Mouse (Mus musculus) frontal cortex, postnatal 36 days (tissue): ENCODE measurements around the gene Lbr.

Experiments
- DNase-seq, 2 experiments: peaks; one replicate each; pipeline ENCODE4 v3.0.0; 2022; ENCODE audit warnings: low spot score in 2 of 2

Lbr gene

GRCm38 (mm10) chr1:181852466-181852865, 9.6 kb upstream of the Lbr start:
- no peak for DNase-seq

GRCm38 (mm10) chr1:181851521-181852310, 8.9 kb upstream of the Lbr start:
- DNase-seq: peak; percentile 46 to 63

GRCm38 (mm10) chr1:181850441-181850840, 7.6 kb upstream of the Lbr start:
- DNase-seq: no peak

GRCm38 (mm10) chr1:181848210-181848609, 5.4 kb upstream of the Lbr start:
- DNase-seq: no peak

GRCm38 (mm10) chr1:181847396-181847795, 4.5 kb upstream of the Lbr start:
- DNase-seq: no peak

GRCm38 (mm10) chr1:181845767-181846166, 2.9 kb upstream of the Lbr start:
- no peak for DNase-seq

- DNase-seq: no peak
Observed at GRCm38 (mm10) chr1:181844874-181845547, 2.2 kb upstream of the Lbr start.

- peak; percentile 94 to 96 for DNase-seq
Observed at GRCm38 (mm10) chr1:181841864-181842672, 778 bp downstream of the Lbr start.

GRCm38 (mm10) chr1:181841396-181841795, 1.4 kb downstream of the Lbr start:
- no peak for DNase-seq

- DNase-seq: no peak
Observed at GRCm38 (mm10) chr1:181839746-181840366, 3.0 kb downstream of the Lbr start.

GRCm38 (mm10) chr1:181838111-181838510, 4.7 kb downstream of the Lbr start:
- DNase-seq: no peak

- DNase-seq: no peak
Observed at GRCm38 (mm10) chr1:181833143-181833542, 9.7 kb downstream of the Lbr start.

- DNase-seq: peak in 1 of 2 experiments; percentile 23
Observed at GRCm38 (mm10) chr1:181832720-181833119, 10.1 kb downstream of the Lbr start.

- no peak for DNase-seq
Observed at GRCm38 (mm10) chr1:181828365-181828764, 14.5 kb downstream of the Lbr start.

GRCm38 (mm10) chr1:181826716-181827115, 16.1 kb downstream of the Lbr start:
- DNase-seq: no peak

GRCm38 (mm10) chr1:181811481-181812223, 31.2 kb downstream of the Lbr start:
- DNase-seq: peak; percentile 20 to 44

- no peak for DNase-seq
Observed at GRCm38 (mm10) chr1:181800667-181801066, 42.2 kb downstream of the Lbr start.

- DNase-seq: no peak
Observed at GRCm38 (mm10) chr1:181799911-181800310, 42.9 kb downstream of the Lbr start.

- peak in 1 of 2 experiments; percentile 5 for DNase-seq
Observed at GRCm38 (mm10) chr1:181793541-181793940, 49.3 kb downstream of the Lbr start.

GRCm38 (mm10) chr1:181789952-181790351, 52.9 kb downstream of the Lbr start:
- no peak for DNase-seq

GRCm38 (mm10) chr1:181782600-181782999, 60.2 kb downstream of the Lbr start:
- peak in 1 of 2 experiments; percentile 8 for DNase-seq
